Comparison of ENCODE assay signal across 9 mouse cellular contexts in the genomic region with DNA sequence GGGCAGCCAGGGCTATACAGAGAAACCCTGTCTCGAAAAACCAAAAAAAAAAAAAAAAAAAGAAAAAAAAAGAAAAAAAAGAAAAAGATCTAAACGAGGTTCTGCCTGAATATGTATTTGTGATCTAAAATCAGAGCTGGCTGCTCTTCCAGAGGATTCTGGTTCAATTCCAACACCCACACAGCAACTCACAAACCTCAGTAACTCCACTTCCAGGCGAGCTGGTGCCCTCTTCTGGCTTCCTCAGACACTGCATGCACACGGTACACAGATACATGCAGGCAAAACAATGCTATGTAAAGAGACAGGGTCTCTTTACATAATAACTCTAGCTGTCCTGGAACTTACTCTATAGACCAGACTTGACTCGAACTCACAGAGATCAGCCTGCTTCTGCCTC.
A peak's percentile ranks its signal among the peaks of the same experiment; 100 is the strongest.
DNase-seq lines count a peak whose midpoint lies in the region; ATAC-seq and TF ChIP-seq lines count a peak whose summit lies in the region.
"Had no signal": no experiment of that assay in that cellular context is flagged by ENCODE, and none has a peak within 500 bp of the region (broad histone marks: within the 10 kb centered on the region; RNA-seq: fewer than 3 reads in every experiment).

No protein-coding gene starts in this region.

- WGBS in kidney, embryonic 15.5 days = 88% methylated on average over 5 of the region's 5 CpGs

- ATAC-seq in kidney, embryonic 15.5 days (replicated peaks; ENCODE audit: low FRiP score) = no peak

- peak; percentile 16 for DNase-seq in kidney, adult 11 months
- peak; percentile 70 for DNase-seq in ES-E14 (ENCODE audit: low read depth, low spot score)
- DNase-seq in c-Kit-positive CD71-positive TER-119-negative erythroid progenitor cells, embryonic 14.5 days (ENCODE audit: low read depth) = peak; percentile 2
- peak; percentile 76 for DNase-seq in induced T-regulatory cell, adult 2 months (ENCODE audit: low read depth)
- DNase-seq in left cerebral cortex, postnatal 4 days = peak; percentile 36
- DNase-seq in spleen, postnatal 4 days (ENCODE audit: low spot score in 2 of 2) = peak; percentile 32 to 65
- DNase-seq in embryo, embryonic 11 days = no peak

- no peak overlapping the region for H3K9ac ChIP-seq in kidney, embryonic 15.5 days
- no peak overlapping the region for H3K9ac ChIP-seq in ES-E14 (ENCODE audit: insufficient read depth, low read depth, low read length, poor library complexity, severe bottlenecking)

- no peaks in the 10 kb centered on the region for H3K27me3 ChIP-seq in kidney, embryonic 15.5 days

- in situ Hi-C loops in ES-E14 (cut with MboI; ENCODE audit: low sequenced_read_pairs in 2 of 2, unreplicated experiment in 2 of 2) = loop anchor here (10.0 to 25.0 kb wide), 2 partner anchors 177 to 185 kb away; no protein-coding TSS in a partner anchor

- no peaks in the 10 kb centered on the region; the same call in 1 of the 2 replicates for H3K9me3 ChIP-seq in kidney, embryonic 15.5 days (replicated peaks)
- no peaks in the 10 kb centered on the region for H3K9me3 ChIP-seq in ES-E14 (ENCODE audit: control insufficient read depth, insufficient read depth, low read depth, low read length)

- intact Hi-C loops in left cerebral cortex, postnatal 4 days (cut with DNase I) = loop anchor here (10.0 kb wide), 1 partner anchor 115 kb away; the partner anchor contains the start of gene Zfp281

- no peak overlapping the region for H3K27ac ChIP-seq in kidney, embryonic 15.5 days
- no peak overlapping the region for H3K27ac ChIP-seq in ES-E14 (ENCODE audit: insufficient read depth, low read depth, low read length, poor library complexity, severe bottlenecking)

- H3K36me3 ChIP-seq in kidney, embryonic 15.5 days = no peaks in the 10 kb centered on the region
- H3K36me3 ChIP-seq in ES-E14 (ENCODE audit: control insufficient read depth, insufficient read depth, low read length, poor library complexity, severe bottlenecking) = no peaks in the 10 kb centered on the region

- no peak overlapping the region for H3K4me2 ChIP-seq in kidney, embryonic 15.5 days

- H3K4me1 ChIP-seq in kidney, embryonic 15.5 days = no peaks in the 10 kb centered on the region
- H3K4me1 ChIP-seq in ES-E14 (ENCODE audit: control insufficient read depth in 2 of 2, insufficient read depth in 2 of 2, low read length in 2 of 2, poor library complexity in 1 of 2) = peaks cover 2 to 17% of the 10 kb centered on the region in 2 experiments; a peak in 3 of 4 replicates

- no peak overlapping the region for H3K4me3 ChIP-seq in kidney, embryonic 15.5 days (replicated peaks)
- no peak overlapping the region for H3K4me3 ChIP-seq in ES-E14 (ENCODE audit: insufficient read depth in 1 of 2, low read depth in 1 of 2, low read length in 2 of 2, poor library complexity in 1 of 2, severe bottlenecking in 1 of 2)
- H3K4me3 ChIP-seq: erythroblast, embryonic 14.5 days had no signal

TF ChIP-seq in ES-E14, 5 proteins besides CTCF, POLR2A, EP300 and RAD21:
- TF ChIP-seq ZC3H11A (IDR thresholded peaks at IDR 0.05; ENCODE audit: borderline replicate concordance, low read depth, low read length) (peak; percentile 40; the same call in 1 of the 2 replicates), HCFC1 (IDR thresholded peaks at IDR 0.05; ENCODE audit: borderline replicate concordance, insufficient read depth, low read length) (no peak), ZNF384 (IDR thresholded peaks at IDR 0.05; ENCODE audit: low read depth, low read length) (peak; percentile 80), MAFK (IDR thresholded peaks at IDR 0.05; ENCODE audit: insufficient read depth, low read depth, low read length) (no peak), CHD2 (IDR thresholded peaks at IDR 0.05; ENCODE audit: low read depth, low read length) (no peak)
